Mouse (Mus musculus) thymus, adult 18-20 months (tissue): Measurements from ENCODE around the gene Ttc28.

ENCODE experiments used
- DNase-seq, 2 experiments: peaks; one replicate each; pipeline ENCODE4 v3.0.0; 2022; ENCODE audit warnings: mixed read lengths in 2 of 2

Ttc28 gene

GRCm38 (mm10) chr5:111104801-111105200, 225.2 kb downstream of the Ttc28 start:
- DNase-seq, result no peak

DNA sequence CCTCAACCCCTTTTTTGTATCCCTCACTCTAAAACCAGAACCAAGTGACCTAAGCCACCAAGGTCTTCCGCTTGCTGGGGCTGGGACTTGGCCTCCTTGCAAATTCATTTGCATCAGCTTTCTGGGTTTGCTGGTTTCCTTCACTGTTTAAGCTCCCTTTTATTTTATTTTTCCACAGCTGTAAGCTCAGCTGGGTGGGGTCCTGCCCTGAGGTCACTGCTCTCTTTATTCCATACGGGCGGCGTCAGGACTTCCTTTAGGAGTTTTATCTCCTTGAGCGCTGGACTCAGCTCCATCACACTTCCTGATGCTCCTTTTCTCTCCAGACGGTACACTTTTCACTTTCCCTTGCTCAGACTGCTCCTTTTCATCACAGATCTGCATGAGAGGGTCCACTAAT, 231.8 kb downstream of the Ttc28 start:
- no peak for DNase-seq

DNA sequence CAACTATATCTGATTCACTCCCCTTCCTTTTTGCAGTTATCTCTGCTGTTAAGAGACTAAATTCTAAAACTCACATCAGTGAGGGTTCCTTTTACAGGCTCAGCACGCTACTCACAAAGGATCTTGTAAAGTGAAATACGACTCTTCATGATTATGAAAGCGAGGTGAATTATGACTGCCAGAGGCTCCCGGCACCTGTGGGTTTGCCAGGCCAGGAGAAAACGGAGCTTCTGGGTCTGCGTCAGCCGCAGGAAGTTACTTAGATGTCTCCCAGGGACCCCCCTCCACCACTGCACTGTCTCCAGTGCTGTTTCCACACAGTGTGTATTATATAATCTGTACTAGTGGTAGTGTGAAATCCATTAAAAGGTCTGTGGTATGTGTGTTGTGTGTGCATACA, 233.6 kb downstream of the Ttc28 start:
- no peak for DNase-seq

- DNase-seq, result no peak
Observed at GRCm38 (mm10) chr5:111113694-111114375, 234.2 kb downstream of the Ttc28 start.

- DNase-seq, result no peak
Observed at GRCm38 (mm10) chr5:111114597-111114996, 235.0 kb downstream of the Ttc28 start.

GRCm38 (mm10) chr5:111115519-111116350, 236.1 kb downstream of the Ttc28 start:
- DNase-seq, result peak in 1 of 2 experiments; percentile 8

- DNase-seq, result no peak
Observed at GRCm38 (mm10) chr5:111119805-111120204, 240.2 kb downstream of the Ttc28 start.

DNA sequence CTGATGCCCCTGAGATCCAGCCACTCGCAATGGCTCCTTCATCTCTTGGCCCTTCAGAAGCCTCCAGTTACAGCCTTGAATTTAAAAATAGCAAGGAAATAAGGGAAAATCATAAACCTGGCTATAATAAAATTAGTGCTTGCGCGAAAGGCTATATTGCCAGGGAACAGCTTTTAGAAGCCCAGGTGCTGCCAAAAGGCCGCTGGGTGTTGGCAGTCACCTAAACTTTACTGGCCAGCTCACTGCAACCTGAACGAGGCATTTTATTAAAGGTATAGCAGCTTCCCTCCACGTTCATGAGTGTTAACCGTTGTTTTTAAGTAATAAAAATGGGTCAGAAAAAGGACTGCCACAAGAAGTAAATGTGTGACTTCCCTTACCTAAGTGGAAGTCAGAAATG, 240.7 kb downstream of the Ttc28 start:
- no peak for DNase-seq

- DNase-seq, result no peak
Observed at GRCm38 (mm10) chr5:111120705-111121420, 241.3 kb downstream of the Ttc28 start.

DNA sequence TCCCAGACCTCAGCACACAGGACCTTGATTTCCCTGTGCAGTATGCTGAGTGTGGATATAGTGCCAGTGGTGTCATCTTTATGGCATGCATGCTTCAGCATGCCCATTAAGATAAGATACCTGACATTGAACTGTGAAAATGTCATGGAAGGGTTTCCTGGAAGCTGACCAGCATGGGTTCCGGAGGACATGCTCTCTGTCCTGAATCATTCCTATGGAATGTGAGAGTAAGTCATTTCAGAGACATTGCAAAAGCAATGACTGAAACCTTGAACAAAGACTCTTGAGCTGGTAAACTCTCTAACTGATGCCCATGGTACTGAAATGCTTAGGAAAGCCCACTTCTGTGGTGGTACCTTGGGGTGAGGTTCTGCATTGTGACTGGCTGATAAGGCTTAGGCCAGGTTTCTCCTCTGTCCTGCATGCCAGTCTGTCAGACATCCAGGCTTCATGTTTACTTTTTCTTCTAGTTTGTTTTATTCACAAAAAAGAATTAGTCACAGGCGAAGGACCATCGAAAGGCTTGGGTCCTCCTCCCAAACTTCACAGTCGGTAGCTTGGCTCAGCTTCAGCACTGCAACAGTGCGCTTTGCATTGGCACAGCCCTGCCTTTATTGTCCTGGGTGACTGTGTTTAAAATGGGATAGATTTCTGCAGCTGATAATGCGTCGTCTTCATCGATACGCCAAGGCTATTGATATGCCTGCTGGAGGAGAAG, 242.9 kb downstream of the Ttc28 start:
- DNase-seq, result no peak

GRCm38 (mm10) chr5:111123050-111123746, 243.6 kb downstream of the Ttc28 start:
- no peak for DNase-seq

- DNase-seq, result no peak
Observed at GRCm38 (mm10) chr5:111124620-111125200, 245.1 kb downstream of the Ttc28 start.

- no peak for DNase-seq
Observed at GRCm38 (mm10) chr5:111125746-111126145, 246.1 kb downstream of the Ttc28 start.

DNA sequence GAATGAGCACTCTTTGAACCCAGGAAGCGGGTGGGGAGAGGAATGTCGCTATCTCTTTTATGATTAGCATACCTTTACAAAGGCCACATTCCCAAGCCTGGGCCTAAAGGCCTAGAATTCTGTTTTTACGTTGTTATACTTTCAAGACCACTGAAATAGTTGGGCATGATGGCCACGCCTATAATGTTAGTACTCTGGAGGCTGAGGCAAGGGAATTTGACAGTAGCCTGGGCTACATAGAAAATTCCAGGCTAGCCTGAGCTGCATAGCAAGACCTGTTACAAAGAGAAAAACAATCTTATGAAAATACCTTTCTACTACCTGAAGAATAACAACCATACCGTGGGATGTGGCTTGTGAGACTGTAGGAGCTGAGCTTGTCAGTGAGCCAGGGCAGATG, 248.2 kb downstream of the Ttc28 start:
- no peak for DNase-seq

DNA sequence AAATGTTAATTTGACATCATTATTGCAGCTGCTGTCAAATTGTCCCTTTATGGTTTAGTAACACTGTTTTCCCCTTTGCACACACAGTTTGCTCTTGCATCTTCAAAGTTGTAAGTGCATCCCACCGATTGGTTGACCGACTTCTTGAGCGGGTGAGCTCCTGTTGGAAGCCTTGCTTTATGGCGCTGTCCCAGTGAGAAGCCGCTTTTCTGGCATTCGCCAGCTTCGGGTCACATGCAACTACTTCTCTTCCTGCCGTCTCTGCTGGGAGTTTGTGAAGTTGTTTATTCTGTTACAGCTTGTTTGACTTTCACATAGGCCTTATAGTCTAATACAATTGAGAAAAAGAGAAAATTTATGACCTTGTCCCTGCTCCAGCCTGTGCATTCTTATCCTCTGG, 250.5 kb downstream of the Ttc28 start:
- DNase-seq, result no peak

- DNase-seq, result no peak
Observed at GRCm38 (mm10) chr5:111131561-111131960, 252.0 kb downstream of the Ttc28 start.

DNA sequence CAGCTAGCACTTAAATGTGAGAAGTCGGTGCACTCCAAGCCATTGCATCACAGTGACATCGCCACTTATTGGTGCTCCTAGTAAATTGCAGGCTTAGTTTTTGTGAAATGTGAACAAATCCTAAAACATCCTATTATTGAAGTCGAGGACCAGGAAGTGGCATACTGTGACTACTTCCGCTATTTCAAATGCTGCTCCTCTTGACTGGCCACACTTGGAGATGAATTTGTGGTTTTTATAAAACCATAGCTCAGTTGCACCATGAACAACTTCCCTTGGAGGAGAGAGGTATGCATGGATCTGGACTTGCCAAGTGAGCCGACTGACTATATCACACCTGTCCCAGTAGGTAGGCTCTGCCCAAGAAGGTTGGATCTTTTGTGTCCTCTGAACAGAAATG, 253.5 kb downstream of the Ttc28 start:
- DNase-seq, result no peak

- DNase-seq, result no peak
Observed at GRCm38 (mm10) chr5:111133754-111134153, 254.2 kb downstream of the Ttc28 start.

- DNase-seq, result no peak
Observed at GRCm38 (mm10) chr5:111137283-111137682, 257.7 kb downstream of the Ttc28 start.

- no peak for DNase-seq
Observed at GRCm38 (mm10) chr5:111137742-111138141, 258.1 kb downstream of the Ttc28 start.

- no peak for DNase-seq
Observed at GRCm38 (mm10) chr5:111138239-111138833, 258.7 kb downstream of the Ttc28 start.
